Mouse (Mus musculus) spleen, embryonic (tissue): Measurements from ENCODE around the gene A430078G23Rik.

Source experiments
- CTCF ChIA-PET: fragments of 350-600 bp; sonication (Branson Sonifier 250); formaldehyde crosslinking; loops from one replicate; lab custom pipeline; 2022; lab: Charles Lee

The A430078G23Rik gene

DNA sequence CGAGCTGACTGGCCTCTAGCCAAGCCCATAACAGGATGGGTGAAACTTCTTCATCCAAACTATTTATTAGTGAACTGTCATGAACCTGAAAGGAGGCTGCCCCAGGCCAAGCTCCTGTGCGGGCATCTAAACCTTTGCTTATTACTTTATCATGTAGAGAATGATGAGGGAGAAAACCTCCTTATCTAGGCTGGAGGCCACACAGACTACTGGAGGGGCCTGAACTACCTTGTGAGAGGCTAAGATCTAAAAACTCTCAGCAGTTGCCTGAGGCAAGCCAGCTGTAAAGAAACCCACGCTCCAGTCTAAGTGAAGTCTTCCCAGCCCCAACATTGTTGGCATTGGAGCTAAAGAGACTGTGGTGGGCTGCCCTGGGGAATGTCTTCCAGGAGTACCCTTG, 54.2 kb downstream of the A430078G23Rik start:
- CTCF ChIA-PET = no interaction called here

DNA sequence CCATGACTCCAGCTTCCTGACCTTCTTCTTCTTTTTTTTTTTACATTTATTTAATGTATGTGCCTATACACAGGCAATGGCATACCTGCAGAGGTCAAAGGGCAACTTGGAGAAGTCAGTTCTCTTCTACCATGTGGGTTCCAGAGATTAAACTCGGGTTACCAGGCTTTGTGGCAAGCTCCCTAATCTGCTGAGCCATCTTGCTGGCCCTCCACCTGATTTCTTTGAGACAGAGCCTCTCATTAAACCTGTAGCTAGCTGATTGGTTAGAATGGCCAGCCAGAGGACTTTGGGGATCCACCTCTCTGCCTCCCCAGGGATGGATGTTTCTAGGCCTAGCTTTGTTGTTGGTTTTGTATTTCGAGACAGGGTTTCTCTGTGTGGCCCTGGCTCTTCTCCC, 57.9 kb downstream of the A430078G23Rik start:
- CTCF ChIA-PET = interaction anchor here (0.6 kb wide), 1 partner anchor 39 kb away, joined by 3 read pairs; no protein-coding TSS in a partner anchor

- CTCF ChIA-PET = no interaction called here
Measured at GRCm38 (mm10) chr8:3411901-3412301, 58.7 kb downstream of the A430078G23Rik start.

GRCm38 (mm10) chr8:3412816-3413215, 59.6 kb downstream of the A430078G23Rik start:
- CTCF ChIA-PET = no interaction called here

- CTCF ChIA-PET = no interaction called here
Measured at GRCm38 (mm10) chr8:3414639-3415190, 61.5 kb downstream of the A430078G23Rik start.

DNA sequence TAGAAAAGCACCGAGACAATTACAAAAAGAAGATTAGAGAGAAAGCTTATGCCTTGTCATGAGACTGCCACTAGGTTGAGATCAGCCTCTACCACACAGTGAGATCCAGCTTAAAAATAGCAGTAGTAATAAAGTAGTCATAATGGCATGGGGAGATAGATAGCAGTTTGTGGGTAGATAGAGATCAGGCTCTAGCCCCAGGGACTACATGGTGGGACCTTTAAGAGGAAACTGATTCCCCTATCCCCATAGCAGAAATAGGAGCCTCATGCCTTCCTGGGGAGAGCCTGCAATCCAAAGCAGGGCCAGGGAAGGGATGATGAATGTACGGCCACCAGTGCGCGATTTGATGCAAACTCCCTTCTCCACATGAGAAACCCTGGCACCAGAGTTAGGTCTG, 62.0 kb downstream of the A430078G23Rik start:
- CTCF ChIA-PET = no interaction called here

GRCm38 (mm10) chr8:3415661-3416060, 62.4 kb downstream of the A430078G23Rik start:
- CTCF ChIA-PET = no interaction called here

GRCm38 (mm10) chr8:3416846-3417245, 63.6 kb downstream of the A430078G23Rik start:
- CTCF ChIA-PET = no interaction called here

DNA sequence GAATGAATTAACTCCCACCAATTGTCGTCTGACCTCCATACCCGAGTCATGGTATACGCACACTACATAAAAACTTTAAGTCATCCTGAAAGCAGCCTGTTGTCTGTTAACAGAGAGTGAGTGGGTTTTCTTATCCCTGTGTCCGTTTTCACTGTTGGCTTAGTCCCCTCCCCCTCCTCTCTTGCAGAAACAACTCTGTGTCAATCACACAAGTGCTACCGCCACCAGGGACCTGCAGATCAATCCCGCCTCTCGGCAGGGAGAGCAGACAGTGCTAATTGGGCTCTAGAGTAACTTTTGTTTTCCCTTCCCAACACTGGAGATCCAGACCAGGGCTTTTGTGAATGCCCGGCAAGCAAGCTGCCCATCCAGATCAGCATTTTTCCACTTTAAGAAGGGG, 64.2 kb downstream of the A430078G23Rik start:
- CTCF ChIA-PET = no interaction called here

GRCm38 (mm10) chr8:3418101-3418500, 64.9 kb downstream of the A430078G23Rik start:
- CTCF ChIA-PET = no interaction called here

GRCm38 (mm10) chr8:3420105-3420706, 67.0 kb downstream of the A430078G23Rik start:
- CTCF ChIA-PET = no interaction called here

- CTCF ChIA-PET = interaction anchor here (0.6 kb wide), 1 partner anchor 51 kb away, joined by 5 read pairs; no protein-coding TSS in a partner anchor
Measured at GRCm38 (mm10) chr8:3421507-3421906, 68.3 kb downstream of the A430078G23Rik start.

- CTCF ChIA-PET = no interaction called here
Measured at GRCm38 (mm10) chr8:3425217-3425616, 72.0 kb downstream of the A430078G23Rik start.

- CTCF ChIA-PET = no interaction called here
Measured at GRCm38 (mm10) chr8:3426211-3426610, 73.0 kb downstream of the A430078G23Rik start.

DNA sequence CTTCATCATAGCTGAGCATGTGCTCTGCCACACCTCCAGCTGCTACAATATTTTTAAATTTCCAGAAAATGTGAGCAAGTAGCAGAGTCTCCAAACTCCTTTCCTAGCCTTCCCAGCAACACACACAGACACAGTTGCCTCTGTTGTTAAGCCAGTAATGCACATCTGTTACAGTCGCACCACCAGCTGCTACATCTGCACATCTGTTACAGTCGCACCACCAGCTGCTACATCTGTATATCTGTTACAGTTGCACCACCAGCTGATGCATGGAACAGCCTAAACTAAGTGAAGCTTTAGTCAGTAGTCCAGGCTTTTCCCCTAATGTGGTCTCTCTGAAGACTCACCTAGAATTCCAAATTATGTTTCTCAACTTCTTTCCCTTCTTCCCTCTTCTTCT, 75.2 kb downstream of the A430078G23Rik start:
- CTCF ChIA-PET = interaction anchor here (0.8 kb wide), 1 partner anchor 15 kb away, joined by 3 read pairs; no protein-coding TSS in a partner anchor

DNA sequence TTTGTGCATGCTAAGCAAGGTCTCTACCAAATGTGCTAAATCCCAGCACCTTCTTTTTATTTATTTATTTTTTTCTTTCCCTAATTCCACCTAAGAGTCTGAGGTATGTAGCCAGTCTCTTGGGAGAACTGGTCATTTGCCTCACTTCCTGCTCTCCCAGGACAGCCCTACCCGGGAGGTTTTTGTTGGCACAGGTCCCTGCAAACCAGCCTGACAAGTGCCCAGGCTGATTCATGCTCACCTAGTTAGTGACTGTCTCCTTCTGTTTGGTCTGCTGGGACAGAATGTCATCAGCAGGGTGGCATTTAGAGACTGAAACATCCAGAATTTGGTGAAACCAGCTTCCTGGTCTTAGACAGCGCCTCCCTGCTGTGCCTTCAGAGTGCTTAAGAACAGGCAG, 76.8 kb downstream of the A430078G23Rik start:
- CTCF ChIA-PET = no interaction called here

GRCm38 (mm10) chr8:3431113-3431512, 77.9 kb downstream of the A430078G23Rik start:
- CTCF ChIA-PET = no interaction called here

- CTCF ChIA-PET = no interaction called here
Measured at GRCm38 (mm10) chr8:3436492-3436891, 83.3 kb downstream of the A430078G23Rik start.

DNA sequence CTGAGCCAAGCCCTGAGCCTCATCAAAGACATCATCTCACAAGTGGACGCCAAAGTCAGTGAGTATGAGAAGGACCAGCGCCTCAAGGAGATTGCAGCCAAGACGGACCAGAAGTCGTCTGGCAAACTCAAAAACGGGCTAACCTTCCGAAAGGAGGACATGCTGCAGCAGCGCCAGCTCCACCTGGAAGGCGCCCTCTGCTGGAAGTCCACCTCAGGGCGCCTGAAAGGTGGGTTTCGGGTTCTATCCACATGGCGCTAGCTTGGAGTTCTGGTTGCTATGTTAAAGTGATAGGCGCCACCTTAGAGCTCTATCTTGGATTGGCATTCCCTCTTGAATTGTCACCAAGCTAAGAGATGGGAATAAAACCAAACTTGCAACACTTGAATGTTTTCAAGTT, 86.3 kb downstream of the A430078G23Rik start:
- CTCF ChIA-PET = interaction anchor here (0.9 kb wide), 1 partner anchor 16 kb away, joined by 3 read pairs; no protein-coding TSS in a partner anchor
